Mouse (Mus musculus): ENCODE data around the gene Hsd17b1. TPM values are rescaled to one million over a fixed set of nuclear protein-coding genes. Genes with fewer than 3 reads are reported as not detected.

Hsd17b1 gene
- polyA plus RNA-seq, 1 experiment from 2014 or later, result 0.08 TPM

DNA sequence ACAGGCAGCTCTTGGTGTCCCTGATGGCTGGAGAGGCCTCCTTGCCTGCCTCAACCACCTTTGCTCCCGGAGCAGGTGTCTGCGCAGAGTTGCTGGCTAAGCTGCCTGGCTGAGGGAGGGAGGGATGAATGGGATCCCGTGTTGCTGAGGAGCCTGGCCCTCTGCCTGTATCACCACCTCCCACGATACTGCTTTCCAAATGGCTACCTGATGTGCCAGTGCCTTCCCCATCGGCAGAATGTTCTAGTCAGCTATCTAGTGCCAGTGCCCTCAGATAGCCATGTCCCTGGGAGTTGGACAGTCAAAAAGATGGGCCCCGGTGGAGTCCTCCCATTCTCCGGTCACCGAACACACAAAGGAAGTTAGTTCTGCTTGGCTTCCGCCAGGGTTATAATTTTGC, 27.9 kb upstream of the Hsd17b1 start:
- no peak for ATAC-seq
- Histone ChIP-seq H3K4me1 (replicated peaks; ENCODE audit: control insufficient read depth, insufficient read depth, low read length) (no peaks in the 10 kb centered on the region; the same call in 1 of the 2 replicates), H3K4me2 (replicated peaks; ENCODE audit: low read depth) (no peak overlapping the region), H3K9ac (ENCODE audit: low read depth, low read length) (no peak overlapping the region), H3K27ac (ENCODE audit: low read depth, low read length) (peak overlapping the region; percentile 22; the same call in 1 of the 2 replicates), H3K9me3 (ENCODE audit: control insufficient read depth) (no peaks in the 10 kb centered on the region), H3K36me3 (ENCODE audit: control insufficient read depth, insufficient read depth) (peaks cover 46% of the 10 kb centered on the region), H3K27me3 (replicated peaks; ENCODE audit: control insufficient read depth, insufficient read depth, low read length) (no peaks in the 10 kb centered on the region), H3K4me3 (ENCODE audit: low read depth, low read length) (no peak overlapping the region)
- TF ChIP-seq CTCF (IDR thresholded peaks at IDR 0.05; ENCODE audit: low read depth), result no peak
- 81% methylated on average over 9 of the region's 9 CpGs for WGBS

GRCm38 (mm10) chr11:101051051-101051493, 27.1 kb upstream of the Hsd17b1 start:
- Histone ChIP-seq H3K9ac (ENCODE audit: low read depth, low read length) (no peak overlapping the region), H3K4me2 (replicated peaks; ENCODE audit: low read depth) (no peak overlapping the region), H3K36me3 (ENCODE audit: control insufficient read depth, insufficient read depth) (peaks cover 42% of the 10 kb centered on the region), H3K4me1 (replicated peaks; ENCODE audit: control insufficient read depth, insufficient read depth, low read length) (no peaks in the 10 kb centered on the region; the same call in 1 of the 2 replicates), H3K9me3 (ENCODE audit: control insufficient read depth) (no peaks in the 10 kb centered on the region), H3K27me3 (replicated peaks; ENCODE audit: control insufficient read depth, insufficient read depth, low read length) (no peaks in the 10 kb centered on the region), H3K27ac (ENCODE audit: low read depth, low read length) (no peak overlapping the region), H3K4me3 (ENCODE audit: low read depth, low read length) (no peak overlapping the region)
- ATAC-seq, result no peak
- no peak for TF ChIP-seq CTCF (IDR thresholded peaks at IDR 0.05; ENCODE audit: low read depth)
- 92% methylated on average over 6 of the region's 6 CpGs for WGBS

- Histone ChIP-seq H3K27me3 (replicated peaks; ENCODE audit: control insufficient read depth, insufficient read depth, low read length) (no peaks in the 10 kb centered on the region), H3K27ac (ENCODE audit: low read depth, low read length) (no peak overlapping the region), H3K4me1 (replicated peaks; ENCODE audit: control insufficient read depth, insufficient read depth, low read length) (peaks cover 2% of the 10 kb centered on the region), H3K4me2 (replicated peaks; ENCODE audit: low read depth) (no peak overlapping the region), H3K4me3 (ENCODE audit: low read depth, low read length) (no peak overlapping the region), H3K36me3 (ENCODE audit: control insufficient read depth, insufficient read depth) (peaks cover 38% of the 10 kb centered on the region), H3K9me3 (ENCODE audit: control insufficient read depth) (no peaks in the 10 kb centered on the region), H3K9ac (ENCODE audit: low read depth, low read length) (no peak overlapping the region)
- WGBS, result 88% methylated on average over 8 of the region's 8 CpGs
- ATAC-seq, result no peak
- TF ChIP-seq CTCF (IDR thresholded peaks at IDR 0.05; ENCODE audit: low read depth), result no peak
These were observed 26.6 kb upstream of the Hsd17b1 start for GRCm38 (mm10) chr11:101051617-101052016.

DNA sequence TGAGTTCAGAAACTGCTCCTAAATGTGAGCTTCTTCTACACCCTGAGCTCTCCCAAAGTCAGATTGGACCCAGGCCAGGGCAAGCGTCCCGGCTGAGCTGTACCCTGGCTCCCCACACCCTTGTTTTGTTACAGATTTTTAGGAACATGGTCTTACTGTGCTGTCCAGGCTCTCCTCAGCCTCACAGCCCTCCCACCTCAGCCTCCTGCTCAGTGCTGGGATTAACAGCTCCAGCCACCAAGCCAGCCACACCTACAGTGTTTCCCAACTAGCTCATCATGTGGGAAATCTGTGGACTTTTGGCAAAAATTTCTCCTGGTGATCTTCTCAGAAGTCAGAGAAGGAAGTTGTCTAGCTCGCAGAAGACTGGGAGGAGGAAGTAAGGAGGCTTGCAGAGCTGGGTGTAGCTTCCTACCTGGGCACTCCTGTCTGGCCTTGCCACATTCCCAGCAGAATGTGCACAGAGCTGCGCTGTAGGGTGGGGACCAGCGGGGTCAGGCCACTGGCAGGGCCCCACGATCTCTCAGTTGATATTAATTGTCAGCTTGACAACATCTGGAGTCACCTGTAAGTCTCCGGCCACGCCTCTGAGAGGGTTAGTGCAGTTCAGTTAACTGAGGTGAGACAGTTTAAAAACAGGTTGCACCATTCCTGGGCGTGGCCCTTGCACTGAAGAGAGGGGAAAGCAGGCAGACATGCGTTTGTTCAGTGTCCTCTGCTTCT, 25.3 kb upstream of the Hsd17b1 start:
- 34% methylated on average over 10 of the region's 10 CpGs for WGBS
- Histone ChIP-seq H3K27me3 (replicated peaks; ENCODE audit: control insufficient read depth, insufficient read depth, low read length) (no peaks in the 10 kb centered on the region), H3K9ac (ENCODE audit: low read depth, low read length) (no peak overlapping the region; the same call in 1 of the 2 replicates), H3K4me2 (replicated peaks; ENCODE audit: low read depth) (no peak overlapping the region), H3K27ac (ENCODE audit: low read depth, low read length) (peak overlapping the region; percentile 78), H3K4me3 (ENCODE audit: low read depth, low read length) (no peak overlapping the region), H3K4me1 (replicated peaks; ENCODE audit: control insufficient read depth, insufficient read depth, low read length) (peaks cover 12% of the 10 kb centered on the region), H3K9me3 (ENCODE audit: control insufficient read depth) (no peaks in the 10 kb centered on the region), H3K36me3 (ENCODE audit: control insufficient read depth, insufficient read depth) (peaks cover 28% of the 10 kb centered on the region)
- peak; percentile 84 for ATAC-seq
- TF ChIP-seq CTCF (IDR thresholded peaks at IDR 0.05; ENCODE audit: low read depth), result no peak

DNA sequence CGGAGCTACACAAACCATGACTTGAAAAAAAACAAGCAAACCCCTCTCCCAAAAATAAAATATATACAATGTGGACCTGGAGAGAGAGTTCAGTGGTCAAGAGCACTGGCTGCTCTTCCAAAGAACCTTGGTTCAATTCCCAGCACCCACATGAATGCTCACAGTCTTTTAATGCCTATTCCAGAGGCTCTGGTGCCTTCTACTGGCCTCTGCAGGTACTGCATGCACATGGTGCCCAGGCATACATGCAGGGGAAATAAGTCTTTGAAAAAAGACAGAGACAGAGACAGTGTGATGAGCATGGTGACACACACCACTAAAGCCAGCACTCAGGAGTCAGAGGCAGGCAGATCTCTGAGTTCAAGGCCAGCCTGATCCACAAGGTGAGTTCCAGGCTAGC, 24.2 kb upstream of the Hsd17b1 start:
- peak; percentile 61 for TF ChIP-seq CTCF (IDR thresholded peaks at IDR 0.05; ENCODE audit: low read depth)
- Histone ChIP-seq H3K27ac (ENCODE audit: low read depth, low read length) (no peak overlapping the region; the same call in 1 of the 2 replicates), H3K36me3 (ENCODE audit: control insufficient read depth, insufficient read depth) (peaks cover 24% of the 10 kb centered on the region; the same call in 1 of the 2 replicates), H3K4me3 (ENCODE audit: low read depth, low read length) (no peak overlapping the region), H3K4me2 (replicated peaks; ENCODE audit: low read depth) (no peak overlapping the region), H3K27me3 (replicated peaks; ENCODE audit: control insufficient read depth, insufficient read depth, low read length) (no peaks in the 10 kb centered on the region), H3K9me3 (ENCODE audit: control insufficient read depth) (no peaks in the 10 kb centered on the region), H3K9ac (ENCODE audit: low read depth, low read length) (no peak overlapping the region), H3K4me1 (replicated peaks; ENCODE audit: control insufficient read depth, insufficient read depth, low read length) (peaks cover 15% of the 10 kb centered on the region)
- ATAC-seq, result no peak
- 93% methylated on average over 1 of the region's 1 CpGs for WGBS

- peaks cover 15% of the 10 kb centered on the region for H3K4me1 ChIP-seq (replicated peaks; ENCODE audit: control insufficient read depth, insufficient read depth, low read length)
- no peak overlapping the region for H3K9ac ChIP-seq (ENCODE audit: low read depth, low read length)
- ATAC-seq, result no peak
- TF ChIP-seq CTCF (IDR thresholded peaks at IDR 0.05; ENCODE audit: low read depth), result no peak
- 54% methylated on average over 14 of the region's 14 CpGs for WGBS
- no peak overlapping the region for H3K4me2 ChIP-seq (replicated peaks; ENCODE audit: low read depth)
- no peaks in the 10 kb centered on the region for H3K27me3 ChIP-seq (replicated peaks; ENCODE audit: control insufficient read depth, insufficient read depth, low read length)
- 0 out of 2 replicates have a peak, but pooled peaks cover 16% of the 10 kb centered on the region for H3K36me3 ChIP-seq (ENCODE audit: control insufficient read depth, insufficient read depth)
- H3K27ac ChIP-seq (ENCODE audit: low read depth, low read length), result no peak overlapping the region
- H3K4me3 ChIP-seq (ENCODE audit: low read depth, low read length), result no peak overlapping the region
- H3K9me3 ChIP-seq (ENCODE audit: control insufficient read depth), result no peaks in the 10 kb centered on the region
These were observed 22.8 kb upstream of the Hsd17b1 start for GRCm38 (mm10) chr11:101055418-101055817.

All from intestine, postnatal 0 days (tissue).